14 mouse cellular contexts compared by ENCODE assay signal in the genomic region with DNA sequence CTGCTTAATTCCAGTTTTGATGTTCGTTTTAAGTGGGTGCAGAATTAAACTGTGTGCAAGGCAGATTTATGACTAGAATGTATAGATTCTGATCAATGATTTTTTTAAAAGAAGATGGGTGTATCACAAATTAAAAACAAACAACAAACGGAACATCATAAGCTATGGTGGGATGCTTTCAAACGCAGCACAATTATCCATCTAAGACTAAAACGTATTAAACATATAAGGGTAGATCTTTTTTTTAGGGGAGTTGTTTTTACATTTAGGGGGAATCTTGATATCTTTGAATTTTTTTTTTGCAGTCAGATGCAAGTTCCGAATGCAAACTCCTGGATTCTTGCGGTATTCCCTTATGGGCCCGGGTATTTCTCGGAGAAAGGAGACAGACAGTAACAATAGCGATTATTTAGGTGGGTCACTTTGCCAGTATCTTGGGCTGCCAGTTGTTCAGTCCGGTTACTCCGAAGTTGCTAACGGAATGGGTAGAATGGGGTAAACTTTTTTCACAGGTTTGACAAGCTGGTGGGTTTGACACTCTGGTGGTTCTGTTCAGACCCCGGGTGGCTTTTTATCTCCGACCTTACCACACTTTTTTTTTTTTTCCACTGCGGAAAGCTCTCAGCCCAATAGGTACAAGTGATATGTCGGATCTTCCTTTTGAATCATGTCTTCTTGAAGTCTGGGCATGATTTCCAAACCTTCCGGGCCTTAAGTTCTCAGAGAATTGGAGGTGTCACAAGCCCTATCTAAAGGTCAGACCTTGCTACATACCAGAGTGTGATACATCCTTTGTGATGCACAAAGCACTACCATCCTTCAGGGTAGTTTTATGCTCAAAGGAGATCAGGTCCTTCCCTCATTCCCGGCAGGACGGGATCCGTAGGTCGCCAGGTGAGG. TPM values are rescaled to one million over a fixed set of nuclear protein-coding genes. Genes with fewer than 3 reads are reported as not detected.
DNase-seq lines count a peak whose midpoint lies in the region; ATAC-seq lines count a peak whose summit lies in the region.
"Had no signal": no experiment of that assay in that cellular context is flagged by ENCODE, and none has a peak within 500 bp of the region (broad histone marks: within the 10 kb centered on the region; RNA-seq: fewer than 3 reads in every experiment).

No protein-coding gene starts in this region.

- peak overlapping the region; percentile 36 for H3K4me2 ChIP-seq in forebrain, embryonic 11.5 days (ENCODE audit: low read depth, low read length, severe bottlenecking)
- H3K4me2 ChIP-seq in forebrain, embryonic 15.5 days (replicated peaks) = no peak overlapping the region
- H3K4me2 ChIP-seq in limb, embryonic 13.5 days (replicated peaks) = peak overlapping the region; percentile 38; the same call in 1 of the 2 replicates
- H3K4me2 ChIP-seq in liver, embryonic 12.5 days = no peak overlapping the region

- H3K36me3 ChIP-seq in forebrain, embryonic 11.5 days (ENCODE audit: control insufficient read depth, insufficient read depth, low read length) = no peaks in the 10 kb centered on the region
- H3K36me3 ChIP-seq in forebrain, embryonic 15.5 days = no peaks in the 10 kb centered on the region
- no peaks in the 10 kb centered on the region for H3K36me3 ChIP-seq in limb, embryonic 13.5 days
- no peaks in the 10 kb centered on the region for H3K36me3 ChIP-seq in liver, embryonic 12.5 days
- H3K36me3 ChIP-seq: hindbrain, embryonic 13.5 days had no signal

- H3K27me3 ChIP-seq in forebrain, embryonic 11.5 days (ENCODE audit: control insufficient read depth, insufficient read depth, low read length) = peaks cover 69% of the 10 kb centered on the region
- H3K27me3 ChIP-seq in forebrain, embryonic 15.5 days = peaks cover 74% of the 10 kb centered on the region
- peaks cover 78% of the 10 kb centered on the region for H3K27me3 ChIP-seq in limb, embryonic 13.5 days
- H3K27me3 ChIP-seq in liver, embryonic 12.5 days (replicated peaks) = peaks cover 94% of the 10 kb centered on the region

- intact Hi-C loops in heart, postnatal 25 days (cut with DNase I) = loop anchor here (5.0 to 10.0 kb wide), 2 partner anchors 308 to 1125 kb away; a partner anchor contains a TSS

- peaks cover 19% of the 10 kb centered on the region for H3K4me1 ChIP-seq in forebrain, embryonic 11.5 days (replicated peaks; ENCODE audit: control insufficient read depth, insufficient read depth, low read length)
- peaks cover 21% of the 10 kb centered on the region for H3K4me1 ChIP-seq in forebrain, embryonic 15.5 days
- peaks cover 18% of the 10 kb centered on the region for H3K4me1 ChIP-seq in limb, embryonic 13.5 days
- peaks cover under 1% of the 10 kb centered on the region; the same call in 1 of the 2 replicates for H3K4me1 ChIP-seq in liver, embryonic 12.5 days

- WGBS in forebrain, embryonic 11.5 days = under 1% methylated on average over 21 of the region's 21 CpGs
- 3% methylated on average over 21 of the region's 21 CpGs for WGBS in forebrain, embryonic 15.5 days
- 2% methylated on average over 21 of the region's 21 CpGs for WGBS in limb, embryonic 13.5 days
- WGBS in liver, embryonic 12.5 days (ENCODE audit: insufficient replicate concordance) = 3% methylated on average over 21 of the region's 21 CpGs

- no peak for DNase-seq in forebrain, embryonic 11.5 days (ENCODE audit: low spot score)
- peak; percentile 10 for DNase-seq in right cerebral cortex, postnatal 4 days
- no peak for DNase-seq in right cerebral cortex, adult 18-20 months
- DNase-seq in heart, postnatal 25 days (ENCODE audit: low spot score) = no peak
- DNase-seq: adrenal gland, postnatal 25 days; cerebellum, adult 8-10 months; lung, postnatal 14 days; thymus, postnatal 14 days had no signal

- no peak overlapping the region for H3K27ac ChIP-seq in forebrain, embryonic 11.5 days (ENCODE audit: low read depth, low read length)
- H3K27ac ChIP-seq in forebrain, embryonic 15.5 days (replicated peaks) = no peak overlapping the region
- H3K27ac ChIP-seq in limb, embryonic 13.5 days = no peak overlapping the region
- no peak overlapping the region for H3K27ac ChIP-seq in liver, embryonic 12.5 days
- H3K27ac ChIP-seq: hindbrain, embryonic 13.5 days had no signal

- no peak overlapping the region; the same call in 1 of the 2 replicates for H3K9ac ChIP-seq in forebrain, embryonic 11.5 days (ENCODE audit: low read length)
- no peak overlapping the region for H3K9ac ChIP-seq in forebrain, embryonic 15.5 days (replicated peaks)
- H3K9ac ChIP-seq in limb, embryonic 13.5 days = no peak overlapping the region
- H3K9ac ChIP-seq in liver, embryonic 12.5 days = no peak overlapping the region
- H3K9ac ChIP-seq: hindbrain, embryonic 13.5 days had no signal

- ATAC-seq in forebrain, embryonic 11.5 days (replicated peaks; ENCODE audit: low FRiP score) = no peak
- no peak for ATAC-seq in forebrain, embryonic 15.5 days (replicated peaks)
- ATAC-seq in limb, embryonic 13.5 days (ENCODE audit: low FRiP score, low read depth) = no peak
- ATAC-seq in megakaryocyte-erythroid progenitor cell, adult 5-6 weeks (replicated peaks; ENCODE audit: low FRiP score, low TSS enrichment, poor library complexity, severe bottlenecking) = no peak
- no peak for ATAC-seq in liver, embryonic 12.5 days

- H3K9me3 ChIP-seq in forebrain, embryonic 11.5 days (ENCODE audit: control insufficient read depth, low read length) = no peaks in the 10 kb centered on the region
- H3K9me3 ChIP-seq in forebrain, embryonic 15.5 days = no peaks in the 10 kb centered on the region
- no peaks in the 10 kb centered on the region for H3K9me3 ChIP-seq in limb, embryonic 13.5 days
- H3K9me3 ChIP-seq in liver, embryonic 12.5 days (replicated peaks) = no peaks in the 10 kb centered on the region
- H3K9me3 ChIP-seq: hindbrain, embryonic 13.5 days had no signal

- H3K4me3 ChIP-seq in forebrain, embryonic 11.5 days (ENCODE audit: low read depth, low read length) = peak overlapping the region; percentile 20; the same call in 1 of the 2 replicates
- no peak overlapping the region for H3K4me3 ChIP-seq in forebrain, embryonic 15.5 days
- H3K4me3 ChIP-seq in limb, embryonic 13.5 days = peak overlapping the region; percentile 17; the same call in 1 of the 2 replicates
- H3K4me3 ChIP-seq in liver, embryonic 12.5 days = no peak overlapping the region

RNA-seq across cellular contexts. Expression of a gene that starts 5.5 kb away (rescaled TPM):
- polyA plus RNA-seq in forebrain, embryonic 11.5 days (2014; fragmentation: Nextera tagmentation; extraction: Ambion mirVana) = 4.3 and 4.8 TPM in 2 replicates
- 0.64 and 1.8 TPM in 2 replicates for polyA plus RNA-seq in forebrain, embryonic 15.5 days (2015; fragmentation: Nextera tagmentation; extraction: Ambion mirVana)
- polyA plus RNA-seq in limb, embryonic 13.5 days (2015; fragmentation: Nextera tagmentation; extraction: Ambion mirVana) = 0.45 and 1.2 TPM in 2 replicates
- not detected in 2 replicates for total RNA-seq in megakaryocyte-erythroid progenitor cell, adult 5-6 weeks (2014; fragmentation: Nextera tagmentation)
- not detected in 2 replicates for total RNA-seq in megakaryocyte-erythroid progenitor cell, adult 5-6 weeks (2017)
- 0.02 TPM in 1 of 2 replicates, not detected in the other for polyA plus RNA-seq in liver, embryonic 12.5 days (2016; fragmentation: Nextera tagmentation; extraction: Ambion mirVana)
- not detected for total RNA-seq in heart, postnatal 25 days (2021)
- total RNA-seq: adrenal gland, postnatal 25 days; granulocyte monocyte progenitor cell, adult 5-6 weeks had no signal

Comparison
In these comparisons a context has a peak if more than half of its experiments do, and no peak if none do; other contexts are left out.
1. H3K4me2 ChIP-seq: peak in forebrain, embryonic 11.5 days (single experiment) and limb, embryonic 13.5 days (single experiment); none in forebrain, embryonic 15.5 days (single experiment) and liver, embryonic 12.5 days (single experiment).
2. H3K4me3 ChIP-seq: peak in forebrain, embryonic 11.5 days (single experiment) and limb, embryonic 13.5 days (single experiment); none in forebrain, embryonic 15.5 days (single experiment) and liver, embryonic 12.5 days (single experiment).